Mouse (Mus musculus): Measurements from ENCODE around the gene Rac3. TPM values are rescaled to one million over a fixed set of nuclear protein-coding genes. Genes with fewer than 3 reads are reported as not detected.
"Not testable (repeated sequence)": the region's sequence is repeated elsewhere in the genome, so short reads cannot be mapped to it uniquely, and the experiment has no call there.

Gene Rac3
- polyA plus RNA-seq, 1 experiment = 2.4 TPM

DNA sequence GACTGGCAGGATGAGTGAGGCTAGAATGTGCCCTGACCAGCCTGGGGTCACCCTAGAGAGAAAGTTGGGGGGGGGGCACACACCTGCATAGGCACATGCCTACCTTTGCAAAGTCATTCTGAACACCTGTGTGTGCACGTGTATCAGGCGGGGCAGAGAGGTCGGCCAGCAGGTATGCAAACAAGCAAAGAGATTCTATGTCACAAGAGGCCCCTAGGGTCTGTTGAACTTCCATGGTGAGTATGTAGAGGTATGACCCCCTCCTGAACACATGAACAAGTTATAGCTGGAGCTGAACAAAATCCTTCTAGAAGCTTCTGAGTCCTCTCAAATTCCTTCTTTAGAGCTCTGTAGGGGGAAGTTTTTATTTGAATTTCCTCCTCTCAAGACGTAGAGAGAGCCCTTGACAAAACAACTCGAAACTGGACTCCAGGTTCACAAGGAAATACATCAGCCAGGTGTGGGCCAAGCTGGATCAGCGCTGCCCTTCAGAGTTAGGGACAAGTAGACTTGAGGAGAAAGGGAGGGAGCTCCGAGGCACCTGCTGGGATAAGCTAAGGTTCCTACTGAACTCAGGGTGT, 22.9 kb downstream of the Rac3 start:
- H3K4me1 ChIP-seq (ENCODE audit: control insufficient read depth, insufficient read depth, low read length) = no peaks in the 10 kb centered on the region
- 74% methylated on average over 7 of the region's 7 CpGs for WGBS
- no peak overlapping the region for H3K27ac ChIP-seq (ENCODE audit: control insufficient read depth, insufficient read depth, low read depth, low read length, poor library complexity)
- no peak overlapping the region for H3K4me3 ChIP-seq (replicated peaks; ENCODE audit: control insufficient read depth, low read depth, low read length)
- TF ChIP-seq CTCF (IDR thresholded peaks at IDR 0.05; ENCODE audit: control insufficient read depth, insufficient read depth, low read length) = no peak
- no peak for TF ChIP-seq POLR2A (IDR thresholded peaks at IDR 0.05; ENCODE audit: borderline replicate concordance, control insufficient read depth, low read depth, low read length)

DNA sequence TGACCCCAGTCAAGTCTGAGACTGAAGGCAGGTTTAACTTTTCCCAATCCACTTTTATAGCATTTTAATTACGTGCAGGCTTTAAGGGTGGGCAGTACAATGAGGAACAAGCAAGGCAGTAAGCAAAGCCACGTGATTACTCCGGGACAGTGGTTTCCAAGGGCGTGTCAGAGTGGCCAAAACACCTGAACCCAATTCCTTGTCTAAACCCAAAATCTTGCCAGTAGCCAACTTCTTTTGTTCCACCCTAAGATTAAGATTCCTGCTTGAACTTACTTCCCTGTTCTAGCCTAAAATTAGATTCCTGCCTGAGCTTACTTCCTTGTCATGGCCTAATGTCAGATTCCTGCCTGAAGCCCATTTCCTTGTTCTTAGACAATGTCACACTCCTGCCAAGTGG, 26.7 kb downstream of the Rac3 start:
- TF ChIP-seq CTCF (IDR thresholded peaks at IDR 0.05; ENCODE audit: control insufficient read depth, insufficient read depth, low read length) = no peak
- TF ChIP-seq POLR2A (IDR thresholded peaks at IDR 0.05; ENCODE audit: borderline replicate concordance, control insufficient read depth, low read depth, low read length) = no peak
- 16% methylated on average over 4 of the region's 4 CpGs for WGBS
- no peak overlapping the region for H3K4me3 ChIP-seq (replicated peaks; ENCODE audit: control insufficient read depth, low read depth, low read length)
- H3K4me1 ChIP-seq (ENCODE audit: control insufficient read depth, insufficient read depth, low read length) = no peaks in the 10 kb centered on the region
- no peak overlapping the region for H3K27ac ChIP-seq (ENCODE audit: control insufficient read depth, insufficient read depth, low read depth, low read length, poor library complexity)

DNA sequence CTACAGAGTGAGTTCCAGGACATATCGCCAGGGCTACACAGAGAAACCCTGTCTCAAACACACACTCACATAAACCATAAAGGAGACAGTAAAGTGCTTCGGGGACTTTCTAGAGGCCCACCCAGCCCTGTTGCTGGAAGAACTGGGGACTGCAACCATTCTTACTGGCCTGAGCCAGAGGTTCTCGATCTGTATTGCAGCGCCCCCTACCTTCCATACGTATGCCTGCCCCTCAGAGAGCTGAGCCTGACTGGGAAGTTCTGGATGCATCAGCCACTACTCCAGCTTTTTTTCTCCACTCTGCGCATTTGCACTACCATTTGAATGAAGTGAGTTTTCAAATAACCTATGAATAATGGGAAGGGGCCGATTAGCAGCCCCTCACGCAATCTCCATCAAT, 28.2 kb downstream of the Rac3 start:
- TF ChIP-seq CTCF (IDR thresholded peaks at IDR 0.05; ENCODE audit: control insufficient read depth, insufficient read depth, low read length) = peak; percentile 81
- no peak for TF ChIP-seq POLR2A (IDR thresholded peaks at IDR 0.05; ENCODE audit: borderline replicate concordance, control insufficient read depth, low read depth, low read length)
- Histone ChIP-seq H3K4me3 (replicated peaks; ENCODE audit: control insufficient read depth, low read depth, low read length) (no peak overlapping the region), H3K27ac (ENCODE audit: control insufficient read depth, insufficient read depth, low read depth, low read length, poor library complexity) (no peak overlapping the region), H3K4me1 (ENCODE audit: control insufficient read depth, insufficient read depth, low read length) (no peaks in the 10 kb centered on the region)
- 57% methylated on average over 8 of the region's 8 CpGs for WGBS

DNA sequence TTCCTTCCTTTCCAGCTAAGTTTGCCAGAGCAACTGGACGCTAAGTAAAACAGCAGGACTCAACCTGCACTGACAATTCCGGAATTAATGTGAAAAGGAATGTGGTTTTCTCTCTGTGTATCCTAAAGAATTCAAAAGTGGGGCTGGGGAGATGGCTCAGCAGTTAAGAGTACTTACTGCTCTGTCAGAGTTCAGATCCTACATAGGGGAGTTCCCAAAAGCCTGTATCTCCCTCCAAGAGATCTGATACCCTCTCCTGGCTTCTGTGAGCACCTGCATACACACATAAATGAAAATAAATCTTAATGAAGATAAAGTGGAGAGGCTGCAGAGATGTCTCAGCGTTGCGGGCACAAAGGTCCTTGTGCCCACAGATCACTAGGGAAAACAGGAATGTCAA, 30.3 kb downstream of the Rac3 start:
- Histone ChIP-seq H3K4me1 (ENCODE audit: control insufficient read depth, insufficient read depth, low read length) (no peaks in the 10 kb centered on the region), H3K4me3 (replicated peaks; ENCODE audit: control insufficient read depth, low read depth, low read length) (no peak overlapping the region), H3K27ac (ENCODE audit: control insufficient read depth, insufficient read depth, low read depth, low read length, poor library complexity) (no peak overlapping the region)
- TF ChIP-seq CTCF (IDR thresholded peaks at IDR 0.05; ENCODE audit: control insufficient read depth, insufficient read depth, low read length) (no peak), POLR2A (IDR thresholded peaks at IDR 0.05; ENCODE audit: borderline replicate concordance, control insufficient read depth, low read depth, low read length) (no peak)
- 79% methylated on average over 4 of the region's 4 CpGs for WGBS

DNA sequence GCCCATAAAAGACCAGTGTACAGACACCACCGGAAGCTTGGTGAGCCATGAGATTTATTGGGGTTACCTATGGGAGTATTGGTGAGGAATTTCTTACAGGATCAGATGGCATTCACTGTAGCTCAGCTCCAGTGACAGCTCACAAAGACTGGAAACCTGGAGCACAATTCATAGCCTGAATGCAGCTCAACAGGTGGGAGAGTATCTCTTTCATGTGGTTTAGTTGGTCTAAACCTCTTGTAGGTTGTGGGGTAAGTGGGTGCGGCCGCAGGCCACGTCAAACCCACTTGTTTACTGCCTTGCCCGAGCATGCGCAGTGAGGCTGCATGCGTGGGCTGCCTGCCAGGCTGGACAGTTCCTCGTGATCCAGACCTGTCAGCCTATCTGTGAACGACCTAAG, 39.0 kb downstream of the Rac3 start:
- TF ChIP-seq CTCF (IDR thresholded peaks at IDR 0.05; ENCODE audit: control insufficient read depth, insufficient read depth, low read length) (no peak), POLR2A (IDR thresholded peaks at IDR 0.05; ENCODE audit: borderline replicate concordance, control insufficient read depth, low read depth, low read length) (no peak)

DNA sequence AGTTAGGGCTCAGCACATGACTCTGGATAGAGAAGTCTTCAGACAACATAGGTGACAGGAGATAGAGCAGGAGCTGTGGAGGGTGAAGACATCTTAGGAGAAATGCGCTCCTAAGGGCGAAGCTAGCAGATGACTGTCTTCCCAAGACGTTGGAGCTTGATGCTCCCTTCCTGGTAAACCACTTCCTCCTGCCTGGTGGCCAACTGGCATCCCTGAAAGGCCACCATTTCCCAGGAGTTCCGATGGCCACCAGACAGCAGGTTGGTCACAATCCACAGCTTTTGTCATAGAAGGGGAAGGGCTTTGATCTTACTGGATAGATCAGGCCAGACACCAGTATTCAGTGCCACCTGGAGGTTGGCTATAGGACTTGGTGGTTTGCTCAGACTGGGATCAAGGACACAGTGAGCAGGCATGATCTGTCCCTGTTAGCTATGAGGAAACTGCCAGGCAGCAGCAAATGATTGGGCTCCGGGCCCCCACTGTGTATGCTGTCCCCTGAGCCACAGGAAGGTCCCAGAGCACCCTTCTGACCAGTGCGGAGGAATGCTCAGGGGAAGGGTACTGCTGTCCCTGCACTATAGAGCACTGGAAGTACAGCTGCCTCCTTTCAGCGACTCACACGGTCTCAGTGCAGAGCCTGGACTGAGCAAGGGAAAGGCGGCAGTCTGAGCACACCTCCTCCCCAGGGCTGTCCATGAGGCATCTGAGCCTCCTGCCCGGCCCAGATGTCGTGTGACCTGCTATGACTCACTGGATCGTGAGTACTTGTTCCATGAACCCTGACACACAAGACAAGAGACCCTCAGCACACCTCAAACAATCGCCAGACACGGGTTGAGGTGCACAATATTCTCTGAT, 40.8 kb downstream of the Rac3 start:
- 75% methylated on average over 14 of the region's 14 CpGs for whole genome bisulfite sequencing
- no peak for TF ChIP-seq CTCF (IDR thresholded peaks at IDR 0.05; ENCODE audit: control insufficient read depth, insufficient read depth, low read length)
- TF ChIP-seq POLR2A (IDR thresholded peaks at IDR 0.05; ENCODE audit: borderline replicate concordance, control insufficient read depth, low read depth, low read length) = no peak
- Histone ChIP-seq H3K4me3 (replicated peaks; ENCODE audit: control insufficient read depth, low read depth, low read length) (no peak overlapping the region), H3K4me1 (ENCODE audit: control insufficient read depth, insufficient read depth, low read length) (no peaks in the 10 kb centered on the region), H3K27ac (ENCODE audit: control insufficient read depth, insufficient read depth, low read depth, low read length, poor library complexity) (no peak overlapping the region)

More for the DNA sequence above, 39.0 kb downstream of the Rac3 start:
- Histone ChIP-seq H3K4me1 (ENCODE audit: control insufficient read depth, insufficient read depth, low read length) (no peaks in the 10 kb centered on the region), H3K27ac (ENCODE audit: control insufficient read depth, insufficient read depth, low read depth, low read length, poor library complexity) (no peak overlapping the region), H3K4me3 (replicated peaks; ENCODE audit: control insufficient read depth, low read depth, low read length) (no peak overlapping the region)
- WGBS = 82% methylated on average over 9 of the region's 9 CpGs

DNA sequence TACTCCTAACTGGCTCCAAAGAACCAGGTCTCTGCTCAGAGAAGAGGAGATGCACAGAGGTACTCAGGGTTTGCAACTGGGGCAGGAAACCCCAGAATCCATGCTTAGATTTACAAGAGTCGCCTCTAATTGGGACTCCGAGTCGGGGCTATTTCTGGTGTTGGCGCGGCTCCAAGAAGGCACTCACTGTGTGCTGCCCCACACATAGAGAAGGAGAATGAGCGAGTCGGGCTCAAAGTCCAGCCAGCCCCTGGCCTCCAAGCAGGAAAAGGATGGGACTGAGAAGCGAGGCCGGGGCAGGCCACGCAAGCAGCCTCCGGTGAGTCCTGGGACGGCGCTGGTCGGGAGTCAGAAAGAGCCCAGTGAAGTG, 41.4 kb downstream of the Rac3 start, which contains the start of gene Hmga1b:
TSS of gene Hmga1b (plus strand) at position 123 of the 370 bp plus-strand sequence.
- not testable (repeated sequence) for H3K4me3 ChIP-seq (replicated peaks; ENCODE audit: control insufficient read depth, low read depth, low read length); H3K4me1 ChIP-seq (ENCODE audit: control insufficient read depth, insufficient read depth, low read length); H3K27ac ChIP-seq (ENCODE audit: control insufficient read depth, insufficient read depth, low read depth, low read length, poor library complexity)
- 23% methylated on average over 14 of the region's 14 CpGs for WGBS

DNA sequence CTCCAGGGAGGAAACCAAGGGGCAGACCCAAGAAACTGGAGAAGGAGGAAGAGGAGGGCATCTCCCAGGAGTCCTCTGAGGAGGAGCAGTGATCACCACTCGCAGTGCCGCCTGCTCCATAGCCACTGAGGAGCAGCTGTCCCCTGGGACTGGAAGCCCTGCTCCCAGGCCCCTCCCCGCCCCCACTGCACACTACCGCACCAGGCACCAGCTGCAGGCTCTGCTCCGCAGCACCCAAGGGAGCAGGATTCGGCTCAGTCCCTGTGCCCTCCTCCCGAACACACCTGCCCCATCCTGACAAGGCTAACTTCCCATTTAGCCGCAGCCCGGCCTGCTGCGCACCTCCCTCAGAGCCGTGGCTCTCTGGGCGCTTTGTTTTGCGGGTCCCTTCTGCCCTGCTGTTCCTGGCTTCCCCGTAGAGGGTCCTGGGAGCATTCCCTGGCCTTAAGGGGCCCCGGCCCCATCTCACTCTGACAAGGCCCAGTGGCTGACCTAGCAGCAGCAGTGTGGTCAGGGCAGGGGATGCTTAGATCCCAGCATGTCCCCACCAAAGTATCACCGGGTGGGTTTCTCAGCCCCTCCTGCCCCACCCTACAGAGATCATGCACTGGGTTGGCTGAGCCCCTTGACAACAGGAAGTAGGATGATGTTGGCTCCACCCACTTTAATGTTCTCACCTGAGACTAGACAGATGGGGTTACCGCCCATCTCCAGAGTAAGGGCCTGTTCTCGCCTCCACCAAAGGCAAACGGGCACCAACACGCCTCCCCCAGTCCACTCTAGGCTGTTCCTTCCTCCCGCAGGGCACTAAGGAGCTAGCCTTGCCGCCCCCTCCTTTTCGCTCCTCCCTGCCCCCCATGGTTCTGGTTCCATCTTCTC, 42.1 kb downstream of the Rac3 start:
- not testable (repeated sequence) for H3K4me1 ChIP-seq (ENCODE audit: control insufficient read depth, insufficient read depth, low read length); H3K27ac ChIP-seq (ENCODE audit: control insufficient read depth, insufficient read depth, low read depth, low read length, poor library complexity); H3K4me3 ChIP-seq (replicated peaks; ENCODE audit: control insufficient read depth, low read depth, low read length)
- 29% methylated on average over 9 of the region's 23 CpGs for WGBS

DNA sequence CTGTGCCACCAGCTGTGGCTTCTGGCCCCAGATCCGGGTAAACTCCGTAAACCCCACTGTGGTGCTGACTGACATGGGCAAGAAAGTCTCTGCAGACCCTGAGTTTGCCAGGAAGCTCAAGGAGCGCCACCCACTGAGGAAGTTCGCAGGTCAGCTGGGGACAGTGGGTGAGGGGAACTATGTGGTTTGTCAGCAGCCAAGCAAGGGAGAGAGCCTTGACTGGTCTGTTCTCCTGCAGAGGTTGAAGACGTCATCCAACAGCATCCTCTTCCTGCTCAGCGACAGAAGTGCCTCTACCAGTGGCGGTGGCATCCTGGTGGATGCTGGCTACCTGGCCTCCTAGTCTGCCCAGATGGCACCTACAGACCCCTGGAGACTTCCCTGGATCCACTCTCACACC, 45.8 kb downstream of the Rac3 start:
- 1% methylated on average over 4 of the region's 7 CpGs for WGBS
- not testable (repeated sequence) for H3K4me1 ChIP-seq (ENCODE audit: control insufficient read depth, insufficient read depth, low read length)

More for the DNA sequence above, 45.8 kb downstream of the Rac3 start:
- H3K4me3 ChIP-seq (replicated peaks; ENCODE audit: control insufficient read depth, low read depth, low read length); H3K27ac ChIP-seq (ENCODE audit: control insufficient read depth, insufficient read depth, low read depth, low read length, poor library complexity): not testable (repeated sequence)

Data from bone marrow, adult 2 months (tissue).